Mouse (Mus musculus): Measurements from ENCODE around the gene B4gat1.

DNA sequence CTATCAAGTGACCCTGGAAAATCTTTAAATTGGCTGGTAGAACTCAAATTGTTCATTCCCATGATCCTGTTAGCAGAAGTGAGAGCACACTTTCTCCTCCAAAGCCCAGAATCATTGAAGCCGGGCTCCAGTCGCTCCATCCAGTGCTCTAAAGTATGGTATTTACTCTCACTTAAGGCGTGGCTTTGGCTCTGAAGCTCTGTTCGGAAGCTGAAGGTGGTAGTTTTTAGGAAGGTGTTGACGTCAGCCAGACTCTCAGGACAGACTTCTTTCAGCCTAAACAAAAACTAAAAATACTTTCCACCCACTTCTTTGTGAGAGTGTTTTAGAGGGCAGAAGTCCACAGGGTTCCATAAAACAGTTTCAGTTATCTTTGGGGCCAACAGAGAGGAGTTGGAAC, 34.9 kb downstream of the B4gat1 start:
- TF ChIP-seq POLR2A (IDR thresholded peaks at IDR 0.05; ENCODE audit: borderline replicate concordance, extremely low read depth, low read depth, low read length), result no peak
- TF ChIP-seq CTCF (IDR thresholded peaks at IDR 0.05; ENCODE audit: insufficient read depth, low read length), result no peak

Measured in lung, adult 2 months (tissue).